Mouse (Mus musculus) hindbrain, embryonic 14.5 days (tissue): Measurements from ENCODE around the gene Gm21974. TPM values are rescaled to one million over a fixed set of nuclear protein-coding genes. Genes with fewer than 3 reads are reported as not detected.
"Not testable (repeated sequence)": the region's sequence is repeated elsewhere in the genome, so short reads cannot be mapped to it uniquely, and the experiment has no call there.

Experiments used
- ATAC-seq: fragments of 200-750 bp; cut with Nextera tagmentation; 2 replicates; pipeline ENCODE4 v1.8.0; 2017; ENCODE audit warnings: moderate number of reproducible peaks, mild to moderate bottlenecking, moderate TSS enrichment, moderate library complexity; ENCODE audit not compliant: low FRiP score
- DNase-seq: peaks from one replicate; pipeline ENCODE4 v3.0.0-alpha.2; 2015; ENCODE audit warnings: low spot score
- H3K27ac ChIP-seq: fragments of 300-500 bp; sonication (generic); 2 replicates; pipeline ENCODE4 v1.5.1; 2014; ENCODE audit warnings: mild to moderate bottlenecking, moderate library complexity
- H3K27me3 ChIP-seq: fragments of 300-500 bp; sonication (generic); 2 replicates; pipeline ENCODE4 v1.6.1; 2014; ENCODE audit warnings: mild to moderate bottlenecking, low read length, mixed read lengths; ENCODE audit not compliant: control insufficient read depth, insufficient read depth
- H3K36me3 ChIP-seq: fragments of 300-500 bp; sonication (generic); replicated peaks from 2 replicates; pipeline ENCODE4 v1.6.1; 2014; ENCODE audit not compliant: control insufficient read depth, insufficient read depth
- H3K4me1 ChIP-seq: fragments of 300-500 bp; sonication (generic); replicated peaks from 2 replicates; pipeline ENCODE4 v1.6.1; 2014; ENCODE audit warnings: antibody characterized with exemption, low read length, mixed read lengths; ENCODE audit not compliant: control insufficient read depth, insufficient read depth
- H3K4me2 ChIP-seq: fragments of 300-500 bp; sonication (generic); replicated peaks from 2 replicates; pipeline ENCODE4 v1.6.1; 2014; ENCODE audit warnings: mild to moderate bottlenecking, moderate library complexity
- H3K4me3 ChIP-seq: fragments of 300-500 bp; sonication (generic); replicated peaks from 2 replicates; pipeline ENCODE4 v1.5.1; 2014; ENCODE audit warnings: mild to moderate bottlenecking, low read length
- H3K9ac ChIP-seq: fragments of 300-500 bp; sonication (generic); 2 replicates; pipeline ENCODE4 v1.6.1; 2014
- H3K9me3 ChIP-seq: fragments of 300-500 bp; sonication (generic); 2 replicates; pipeline ENCODE4 v1.6.1; 2016; ENCODE audit warnings: low read length; ENCODE audit not compliant: control insufficient read depth
- WGBS: fragments of 180-500 bp; shearing (Covaris S2); extraction: QIAGEN DNeasy Blood & Tissue Kit; methylation state at CpG from one replicate; pipeline ENCODE4 v1.1.7; 2014; 5-methylcytosine and 5-hydroxymethylcytosine counted together
- polyA plus RNA-seq: library from polyadenylated mRNA; unstranded; fragments of >200 nt; fragmentation: Nextera tagmentation; extraction: Ambion mirVana; gene quantifications from 2 replicates; pipeline ENCODE4 v1.2.1, GENCODE M21; 2014

Gene Gm21974
- not detected in 2 replicates for polyA plus RNA-seq

DNA sequence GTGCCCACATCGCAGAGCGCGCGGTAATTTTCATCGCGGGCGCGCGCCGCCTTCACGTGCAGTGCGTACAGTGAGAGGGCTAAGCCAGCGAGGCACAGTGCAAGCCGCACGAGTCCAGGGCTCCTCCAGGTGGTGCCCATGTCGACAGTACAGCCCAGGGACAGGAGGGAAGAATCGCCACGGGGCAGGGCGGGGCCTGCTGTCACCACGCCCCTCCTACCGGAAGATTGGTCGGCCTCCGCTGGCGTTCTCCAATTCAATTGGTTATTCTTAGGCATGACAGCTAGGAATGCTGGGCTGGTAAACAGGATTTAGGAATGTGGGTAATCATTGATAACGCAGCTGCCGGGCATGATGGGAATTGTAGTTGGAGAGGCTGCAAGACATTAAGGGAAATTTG is at the start of gene Gm21974, which contains the start of gene Vkorc1:
Gene Gm21974 (minus strand): TSS at position 13 of the 400 bp plus-strand sequence.
Gene Vkorc1 (minus strand): TSS at position 176 of the 400 bp plus-strand sequence.
- Histone ChIP-seq H3K36me3 (peaks cover 21% of the 10 kb centered on the region), H3K27ac (peak within 1 kb of the TSS; percentile 48), H3K4me2 (peak within 1 kb of the TSS; percentile 57), H3K27me3 (no peaks in the 10 kb centered on the region), H3K4me1 (peaks cover 9% of the 10 kb centered on the region), H3K9ac (peak within 1 kb of the TSS; percentile 59), H3K9me3 (no peaks in the 10 kb centered on the region), H3K4me3 (peak within 1 kb of the TSS; percentile 47)
- DNase-seq = peak; percentile 93
- under 1% methylated on average over 26 of the region's 26 CpGs for WGBS
- peak; percentile 98 for ATAC-seq

DNA sequence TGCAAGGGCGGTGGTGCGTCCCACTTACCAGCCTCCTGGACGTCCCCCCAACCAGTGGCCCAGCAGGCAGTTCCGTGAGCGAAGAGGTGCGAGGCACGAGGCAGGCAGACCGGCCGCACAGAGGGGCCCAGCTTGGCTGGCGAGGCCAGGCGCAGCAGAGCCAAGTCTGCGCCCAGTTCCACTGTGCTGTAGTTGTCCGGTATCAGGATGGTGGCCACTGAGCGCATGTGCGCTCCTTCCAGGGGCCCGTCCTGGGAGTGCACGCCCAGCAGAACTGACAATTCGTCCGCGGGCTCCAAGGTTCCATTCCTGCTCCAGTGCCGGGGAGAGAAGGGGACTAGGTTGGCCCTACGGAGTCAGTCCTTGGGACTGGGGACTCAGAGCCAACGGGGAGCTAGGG is 49.4 kb upstream of the Gm21974 start:
- H3K4me3 ChIP-seq = no peak overlapping the region
- WGBS = 12% methylated on average over 23 of the region's 23 CpGs
- DNase-seq = no peak
- no peak overlapping the region for H3K27ac ChIP-seq
- no peaks in the 10 kb centered on the region for H3K4me1 ChIP-seq
- no peaks in the 10 kb centered on the region; the same call in 1 of the 2 replicates for H3K27me3 ChIP-seq
- H3K9me3 ChIP-seq = no peaks in the 10 kb centered on the region
- H3K9ac ChIP-seq = no peak overlapping the region
- no peaks in the 10 kb centered on the region for H3K36me3 ChIP-seq
- ATAC-seq = no peak
- H3K4me2 ChIP-seq = no peak overlapping the region

DNA sequence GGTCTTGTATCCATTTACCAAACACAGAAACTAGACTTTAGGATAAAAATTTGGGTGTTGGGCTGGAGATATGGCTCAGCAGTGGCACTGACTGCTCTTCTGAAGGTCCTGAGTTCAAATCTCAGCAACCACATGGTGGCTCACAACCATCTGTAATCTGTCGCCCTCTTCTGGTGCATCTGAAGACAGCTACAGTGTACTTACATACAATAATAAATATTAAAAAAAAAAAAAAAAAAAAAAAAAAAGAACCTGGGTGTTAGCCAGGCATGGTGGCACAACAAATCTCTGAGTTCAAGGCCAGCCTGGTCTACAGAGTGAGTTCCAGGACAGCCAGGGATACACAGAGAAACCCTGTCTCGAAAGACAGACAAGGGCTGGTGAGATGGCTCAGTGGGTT is 46.8 kb upstream of the Gm21974 start:
- WGBS = 59% methylated on average over 2 of the region's 2 CpGs
- H3K4me3 ChIP-seq, H3K4me2 ChIP-seq, H3K27ac ChIP-seq, ATAC-seq, H3K4me1 ChIP-seq, H3K9me3 ChIP-seq, DNase-seq, H3K36me3 ChIP-seq, H3K9ac ChIP-seq, H3K27me3 ChIP-seq: not testable (repeated sequence)

DNA sequence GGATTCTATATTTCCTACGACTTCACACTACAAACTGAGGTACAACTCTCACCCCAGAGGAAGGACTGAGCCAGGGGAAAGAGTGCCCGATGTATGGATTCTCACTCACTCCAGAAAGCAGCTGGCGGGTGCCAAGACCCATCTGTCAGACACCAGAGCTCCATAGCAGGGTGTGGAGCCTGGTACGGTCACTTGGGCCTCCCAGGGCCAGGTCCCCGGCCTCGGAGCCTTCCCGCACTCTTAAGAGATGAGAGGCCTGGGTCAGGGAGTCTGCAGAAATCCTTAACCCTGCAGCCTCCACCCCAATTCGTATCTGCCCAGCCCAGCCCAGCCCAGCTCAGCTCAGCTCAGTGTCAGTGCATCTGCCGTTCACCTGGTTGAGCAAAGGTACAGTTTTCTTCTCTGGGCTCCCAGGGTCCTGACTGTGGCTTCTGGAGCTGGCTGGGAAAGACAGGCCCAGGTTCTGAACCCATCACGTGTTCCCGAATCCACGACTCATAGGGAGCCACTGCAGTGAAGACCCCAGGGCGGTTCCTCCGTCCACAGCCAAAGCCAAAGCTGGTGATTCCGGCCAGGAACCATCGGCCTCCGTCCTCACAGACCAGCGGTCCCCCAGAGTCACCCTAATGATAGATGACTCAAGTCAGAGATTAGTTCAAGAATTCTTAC is 41.1 kb upstream of the Gm21974 start:
- 52% methylated on average over 18 of the region's 18 CpGs for WGBS
- ATAC-seq (0 out of 2 replicates have a peak, but pooled peaks have one; percentile 3), DNase-seq (no peak)
- H3K9me3 ChIP-seq = no peaks in the 10 kb centered on the region
- peaks cover 5% of the 10 kb centered on the region for H3K4me1 ChIP-seq
- H3K9ac ChIP-seq = peak overlapping the region; percentile 73
- no peaks in the 10 kb centered on the region for H3K27me3 ChIP-seq
- peak overlapping the region; percentile 71 for H3K4me2 ChIP-seq
- no peak overlapping the region for H3K27ac ChIP-seq
- H3K36me3 ChIP-seq = no peaks in the 10 kb centered on the region
- peak overlapping the region; percentile 63 for H3K4me3 ChIP-seq

DNA sequence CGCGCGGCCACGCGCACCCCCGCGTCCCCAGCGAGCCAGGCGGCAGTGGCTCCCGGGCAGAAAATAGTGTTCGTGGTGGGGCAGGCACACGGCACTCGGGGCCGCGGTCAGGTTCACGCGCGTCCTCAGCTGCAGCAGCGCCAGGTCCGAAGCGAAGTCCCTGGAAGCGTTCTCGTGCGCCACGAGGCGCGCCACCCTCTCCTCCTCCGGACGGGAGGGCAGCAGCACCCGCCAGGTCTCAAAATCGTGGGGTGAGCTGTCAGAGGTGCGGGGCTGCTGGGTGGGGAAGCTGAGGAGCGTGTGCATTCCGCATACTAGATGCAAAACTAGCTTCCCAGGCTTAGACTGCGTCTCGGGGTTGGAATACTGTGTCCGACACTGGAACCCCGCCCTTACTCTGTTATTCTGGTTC is 40.5 kb upstream of the Gm21974 start:
- H3K4me2 ChIP-seq = peak overlapping the region; percentile 71
- DNase-seq (peak; percentile 45), ATAC-seq (peak; percentile 67)
- H3K9ac ChIP-seq = peak overlapping the region; percentile 73
- H3K27me3 ChIP-seq = no peaks in the 10 kb centered on the region
- H3K9me3 ChIP-seq = no peaks in the 10 kb centered on the region
- H3K4me3 ChIP-seq = peak overlapping the region; percentile 63
- under 1% methylated on average over 33 of the region's 38 CpGs for whole genome bisulfite sequencing
- H3K36me3 ChIP-seq = no peaks in the 10 kb centered on the region
- H3K27ac ChIP-seq = peak overlapping the region; percentile 83
- peaks cover 5% of the 10 kb centered on the region for H3K4me1 ChIP-seq

DNA sequence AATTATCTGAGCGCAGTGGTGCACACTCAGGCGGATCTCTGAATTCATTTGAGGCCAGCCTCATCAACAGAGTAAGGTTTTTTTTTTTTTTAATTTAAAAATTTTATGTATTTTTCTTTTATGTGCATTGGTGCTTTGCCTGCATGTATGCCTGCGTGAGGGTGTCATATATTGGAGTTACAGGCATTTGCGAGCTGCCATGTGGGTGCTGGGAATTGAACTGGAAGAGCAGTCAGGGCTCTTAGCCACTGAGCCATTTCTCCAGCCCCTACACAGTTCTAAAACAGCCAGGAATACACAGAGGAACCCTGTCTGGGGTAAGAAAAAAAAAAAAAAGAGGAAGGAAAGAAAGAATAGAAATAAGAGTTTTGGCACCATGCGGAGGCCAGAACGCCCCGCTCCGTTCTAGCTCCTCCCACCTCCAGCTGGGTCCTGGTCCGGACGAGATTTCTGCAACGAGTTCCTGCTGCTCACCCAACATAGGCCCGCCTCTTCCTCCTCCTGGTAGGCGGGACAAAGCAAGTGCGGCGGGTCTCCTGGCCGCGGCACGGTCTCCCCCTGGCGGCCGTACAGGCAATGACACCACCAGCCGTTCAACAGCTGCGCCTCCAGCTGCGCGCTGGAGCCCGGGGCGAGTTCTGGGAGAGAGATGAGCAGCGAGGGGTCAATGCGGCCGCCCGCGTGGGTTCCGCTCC is 39.9 kb upstream of the Gm21974 start:
- Histone ChIP-seq H3K9me3 (no peaks in the 10 kb centered on the region), H3K36me3 (no peaks in the 10 kb centered on the region), H3K27ac (peak overlapping the region; percentile 83), H3K9ac (peak overlapping the region; percentile 73), H3K4me2 (peak overlapping the region; percentile 71), H3K27me3 (peaks cover 4% of the 10 kb centered on the region; the same call in 1 of the 2 replicates), H3K4me1 (peaks cover 5% of the 10 kb centered on the region), H3K4me3 (peak overlapping the region; percentile 63)
- WGBS = 6% methylated on average over 30 of the region's 32 CpGs
- DNase-seq = peak; percentile 95
- ATAC-seq = peak; percentile 95

DNA sequence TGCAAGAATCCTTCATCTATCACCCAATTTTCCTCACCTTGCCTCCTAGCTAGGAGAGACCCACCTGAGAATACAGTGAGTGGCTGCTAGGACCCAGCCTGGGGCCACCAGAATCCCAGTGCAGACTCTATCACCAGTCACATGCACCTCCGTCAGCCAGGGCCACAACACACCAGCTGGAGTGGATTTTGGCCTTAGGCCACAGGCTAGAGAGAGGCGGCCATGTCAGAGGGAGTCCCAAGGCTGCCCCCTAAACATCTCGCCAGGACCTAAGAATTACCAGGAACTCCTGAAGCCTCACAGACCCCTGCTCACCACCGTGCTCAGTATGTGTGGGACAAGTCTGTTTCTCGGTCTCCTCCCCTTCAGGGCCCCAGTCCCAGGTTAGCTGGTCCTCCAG is 38.8 kb upstream of the Gm21974 start:
- Histone ChIP-seq H3K4me3 (no peak overlapping the region), H3K27me3 (peaks cover 12% of the 10 kb centered on the region; the same call in 1 of the 2 replicates), H3K9ac (peak overlapping the region; percentile 46; the same call in 1 of the 2 replicates), H3K4me2 (no peak overlapping the region), H3K27ac (no peak overlapping the region), H3K9me3 (no peaks in the 10 kb centered on the region), H3K36me3 (no peaks in the 10 kb centered on the region), H3K4me1 (peaks cover 5% of the 10 kb centered on the region)
- DNase-seq = no peak
- 90% methylated on average over 5 of the region's 5 CpGs for WGBS
- no peak for ATAC-seq

DNA sequence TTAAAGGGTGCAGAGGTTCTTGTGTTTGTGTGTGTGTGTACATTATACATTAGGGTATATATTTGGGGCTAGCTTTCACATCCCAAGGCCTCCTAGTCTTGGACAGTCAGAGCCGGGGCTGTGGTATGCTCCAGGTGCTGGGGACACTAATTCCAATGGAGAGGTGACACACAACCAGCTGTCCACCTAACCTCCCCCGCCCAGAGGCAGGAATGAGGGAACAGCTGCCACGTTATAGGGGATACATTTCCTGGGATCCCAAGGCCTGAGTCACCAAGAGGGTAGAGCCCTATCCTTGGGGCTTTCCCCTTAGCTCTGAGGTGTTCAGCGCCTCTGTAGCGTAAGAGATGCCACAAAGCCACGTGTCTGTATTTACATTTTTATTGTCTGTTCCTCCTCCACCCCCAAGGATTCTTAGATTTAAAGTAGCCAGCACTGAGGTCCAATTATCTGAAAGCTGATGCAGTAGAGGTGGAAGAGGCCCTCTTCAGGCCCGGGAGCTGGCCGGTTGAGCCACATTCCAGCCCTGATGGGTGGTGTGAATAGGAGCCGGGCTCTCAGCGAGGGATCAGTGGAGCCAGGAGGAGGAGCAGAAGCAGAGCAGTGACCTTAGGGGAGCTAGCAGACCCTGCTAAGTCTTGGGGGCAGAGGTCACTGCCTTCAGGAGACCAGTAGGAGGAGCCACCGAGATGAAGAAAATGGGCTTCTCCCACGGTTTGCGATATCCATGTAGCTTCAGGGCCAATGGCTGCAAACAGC is 37.2 kb upstream of the Gm21974 start:
- no peak overlapping the region for H3K9ac ChIP-seq
- H3K4me3 ChIP-seq = no peak overlapping the region
- H3K27ac ChIP-seq = no peak overlapping the region
- no peak overlapping the region for H3K4me2 ChIP-seq
- DNase-seq (no peak), ATAC-seq (no peak)
- no peaks in the 10 kb centered on the region for H3K36me3 ChIP-seq
- H3K9me3 ChIP-seq = no peaks in the 10 kb centered on the region
- H3K27me3 ChIP-seq = peaks cover 25% of the 10 kb centered on the region
- WGBS = 16% methylated on average over 13 of the region's 13 CpGs
- H3K4me1 ChIP-seq = peaks cover 5% of the 10 kb centered on the region
